Mouse (Mus musculus): ENCODE results near the gene Ikbkg.
"Not testable (repeated sequence)": the region's sequence is repeated elsewhere in the genome, so short reads cannot be mapped to it uniquely, and the experiment has no call there.

Ikbkg gene

GRCm38 (mm10) chrX:74451157-74451912, 58.2 kb downstream of the Ikbkg start:
- no peak for DNase-seq (ENCODE audit: low spot score)

GRCm38 (mm10) chrX:74452773-74453172, 59.7 kb downstream of the Ikbkg start:
- no peak for DNase-seq (ENCODE audit: low spot score)

- DNase-seq (ENCODE audit: low spot score), result not testable (repeated sequence)
These were observed 88.3 kb downstream of the Ikbkg start, which contains the start of gene Gm6880 for GRCm38 (mm10) chrX:74481349-74481885. Gene Gm6880 (minus strand): TSS chrX:74481399.

GRCm38 (mm10) chrX:74497131-74497530, 104.0 kb downstream of the Ikbkg start:
- no peak for DNase-seq (ENCODE audit: low spot score)
